In genomic region chr5:20065081-20065480, GRCm38 (mm10) we compare ENCODE assay signal across 21 mouse cellular contexts.
"Had no signal": no experiment of that assay in that cellular context is flagged by ENCODE, and none has a peak within 500 bp of the region (broad histone marks: within the 10 kb centered on the region; RNA-seq: fewer than 3 reads in every experiment).

No protein-coding gene starts in this region.

- ATAC-seq: liver, embryonic 12.5 days; midbrain, embryonic 13.5 days; midbrain, embryonic 16.5 days had no signal

- H3K9me3 ChIP-seq: limb, embryonic 10.5 days; limb, embryonic 13.5 days; liver, embryonic 12.5 days; liver, embryonic 15.5 days; lung, embryonic 15.5 days; megakaryocyte, embryonic 14.5 days; midbrain, embryonic 10.5 days; midbrain, embryonic 13.5 days; stomach, embryonic 15.5 days had no signal

- DNase-seq: kidney, adult 9 months; kidney, postnatal 14 days; kidney, postnatal 4 days; liver; lung, adult 18-20 months; lung, postnatal 10 days; lung, postnatal 36 days; right cerebral cortex, postnatal 25 days; spleen, adult 18-20 months; thymus, postnatal 25 days had no signal

- H3K36me3 ChIP-seq: limb, embryonic 10.5 days; limb, embryonic 13.5 days; liver, embryonic 12.5 days; liver, embryonic 15.5 days; lung, embryonic 15.5 days; midbrain, embryonic 10.5 days; midbrain, embryonic 13.5 days; stomach, embryonic 15.5 days had no signal

- H3K4me3 ChIP-seq: limb, embryonic 10.5 days; limb, embryonic 13.5 days; liver, embryonic 12.5 days; liver, embryonic 15.5 days; lung, embryonic 15.5 days; megakaryocyte, embryonic 14.5 days; midbrain, embryonic 10.5 days; midbrain, embryonic 13.5 days; myocyte; stomach, embryonic 15.5 days had no signal

- H3K9ac ChIP-seq: limb, embryonic 13.5 days; liver, embryonic 12.5 days; liver, embryonic 15.5 days; lung, embryonic 15.5 days; midbrain, embryonic 13.5 days; stomach, embryonic 15.5 days had no signal

- H3K27me3 ChIP-seq: limb, embryonic 13.5 days; liver, embryonic 12.5 days; liver, embryonic 15.5 days; lung, embryonic 15.5 days; megakaryocyte, embryonic 14.5 days; midbrain, embryonic 13.5 days; stomach, embryonic 15.5 days had no signal

- H3K4me2 ChIP-seq: limb, embryonic 13.5 days; liver, embryonic 12.5 days; liver, embryonic 15.5 days; lung, embryonic 15.5 days; midbrain, embryonic 13.5 days; stomach, embryonic 15.5 days had no signal

- H3K27ac ChIP-seq: limb, embryonic 10.5 days; limb, embryonic 13.5 days; liver, embryonic 12.5 days; liver, embryonic 15.5 days; lung, embryonic 15.5 days; midbrain, embryonic 10.5 days; midbrain, embryonic 13.5 days; stomach, embryonic 15.5 days had no signal

- H3K4me1 ChIP-seq: limb, embryonic 10.5 days; limb, embryonic 13.5 days; liver, embryonic 12.5 days; liver, embryonic 15.5 days; lung, embryonic 15.5 days; stomach, embryonic 15.5 days had no signal
